Mouse (Mus musculus): Measurements from ENCODE around the gene Tspan31. TPM values are rescaled to one million over a fixed set of nuclear protein-coding genes. Genes with fewer than 3 reads are reported as not detected.
A peak's percentile ranks its signal among the peaks of the same experiment; 100 is the strongest.

Gene Tspan31
- total and polyA plus RNA-seq, 3 experiments = 57.2 to 63.1 TPM; not detected in 1

GRCm38 (mm10) chr10:127036273-127036672, 33.8 kb downstream of the Tspan31 start:
- H3K9me3 ChIP-seq (replicated peaks; ENCODE audit: insufficient read depth, low read length) = no peaks in the 10 kb centered on the region

GRCm38 (mm10) chr10:127033301-127033741, 36.7 kb downstream of the Tspan31 start:
- Histone ChIP-seq H3K27ac (ENCODE audit: control insufficient read depth, low read depth, low read length) (no peak overlapping the region), H3K79me2 (ENCODE audit: control insufficient read depth, insufficient read depth, low read length, poor library complexity) (peaks cover 12% of the 10 kb centered on the region), H3K36me3 (ENCODE audit: control insufficient read depth in 1 of 2, insufficient read depth in 2 of 2, low read length in 2 of 2) (peaks cover under 1 to 10% of the 10 kb centered on the region in 2 experiments; a peak in 3 of 4 replicates), H3K27me3 (ENCODE audit: control insufficient read depth in 1 of 2, insufficient read depth in 2 of 2, low read length in 2 of 2) (no peaks in the 10 kb centered on the region), H3K9me3 (replicated peaks; ENCODE audit: insufficient read depth, low read length) (no peaks in the 10 kb centered on the region), H3K9ac (ENCODE audit: control insufficient read depth, low read depth, low read length, poor library complexity, severe bottlenecking) (no peak overlapping the region), H3K4me1 (ENCODE audit: control insufficient read depth in 1 of 2, insufficient read depth in 2 of 2, low read length in 2 of 2) (peaks cover 0 to 9% of the 10 kb centered on the region in 2 experiments; a peak in 2 of 4 replicates), H3K4me3 (ENCODE audit: control insufficient read depth in 1 of 2, insufficient read depth in 1 of 2, low read depth in 2 of 2, low read length in 2 of 2) (no peak overlapping the region)
- no peak for TF ChIP-seq E2F4 (IDR thresholded peaks at IDR 0.05; ENCODE audit: borderline replicate concordance, low read depth, low read length)
- no peak for TF ChIP-seq NELFE (IDR thresholded peaks at IDR 0.05; ENCODE audit: low read depth, low read length)
- no peak for TF ChIP-seq ZNF384 (IDR thresholded peaks at IDR 0.05; ENCODE audit: low read depth, low read length)
- no peak for TF ChIP-seq USF1 (IDR thresholded peaks at IDR 0.05; ENCODE audit: low read depth, low read length)
- DNase-seq (ENCODE audit: low read depth, low spot score) = no peak

More at GRCm38 (mm10) chr10:127036273-127036672, 33.8 kb downstream of the Tspan31 start:
- no peak for DNase-seq (ENCODE audit: low read depth, low spot score)
- H3K27ac ChIP-seq (ENCODE audit: control insufficient read depth, low read depth, low read length) = no peak overlapping the region
- H3K4me3 ChIP-seq (ENCODE audit: control insufficient read depth in 1 of 2, insufficient read depth in 1 of 2, low read depth in 2 of 2, low read length in 2 of 2) = no peak overlapping the region
- H3K9ac ChIP-seq (ENCODE audit: control insufficient read depth, low read depth, low read length, poor library complexity, severe bottlenecking) = no peak overlapping the region
- H3K36me3 ChIP-seq (ENCODE audit: control insufficient read depth in 1 of 2, insufficient read depth in 2 of 2, low read length in 2 of 2) = no peaks in the 10 kb centered on the region
- H3K27me3 ChIP-seq (ENCODE audit: control insufficient read depth in 1 of 2, insufficient read depth in 2 of 2, low read length in 2 of 2) = no peaks in the 10 kb centered on the region
- no peaks in the 10 kb centered on the region; the same call in 1 of the 2 replicates for H3K79me2 ChIP-seq (ENCODE audit: control insufficient read depth, insufficient read depth, low read length, poor library complexity)
- 0 out of 4 replicates have a peak, but pooled peaks cover 0 to under 1% of the 10 kb centered on the region in 2 experiments for H3K4me1 ChIP-seq (ENCODE audit: control insufficient read depth in 1 of 2, insufficient read depth in 2 of 2, low read length in 2 of 2)
- no peak for TF ChIP-seq NRF1 (IDR thresholded peaks at IDR 0.05; ENCODE audit: insufficient read depth, low read depth, low read length, poor library complexity, severe bottlenecking)
- TF ChIP-seq RCOR1 (IDR thresholded peaks at IDR 0.05; ENCODE audit: low read depth, low read length) = no peak
- no peak for TF ChIP-seq ZC3H11A (IDR thresholded peaks at IDR 0.05; ENCODE audit: low read depth, low read length)
- TF ChIP-seq EP300 (IDR thresholded peaks at IDR 0.05; ENCODE audit: low read depth in 1 of 2, low read length in 2 of 2) = no peak

- H3K9ac ChIP-seq (ENCODE audit: control insufficient read depth, low read depth, low read length, poor library complexity, severe bottlenecking) = peak within 1 kb of the TSS; percentile 88
- no peaks in the 10 kb centered on the region for H3K27me3 ChIP-seq (ENCODE audit: control insufficient read depth in 1 of 2, insufficient read depth in 2 of 2, low read length in 2 of 2)
- peaks cover 0 to 9% of the 10 kb centered on the region in 2 experiments; a peak in 2 of 4 replicates for H3K4me1 ChIP-seq (ENCODE audit: control insufficient read depth in 1 of 2, insufficient read depth in 2 of 2, low read length in 2 of 2)
- peak within 1 kb of the TSS; percentile 79 to 92 for H3K4me3 ChIP-seq (ENCODE audit: control insufficient read depth in 1 of 2, insufficient read depth in 1 of 2, low read depth in 2 of 2, low read length in 2 of 2)
- peak; percentile 94 for DNase-seq (ENCODE audit: low read depth, low spot score)
- H3K36me3 ChIP-seq (ENCODE audit: control insufficient read depth in 1 of 2, insufficient read depth in 2 of 2, low read length in 2 of 2) = peaks cover 5 to 10% of the 10 kb centered on the region in 2 experiments; a peak in 3 of 4 replicates
- H3K27ac ChIP-seq (ENCODE audit: control insufficient read depth, low read depth, low read length) = peak within 1 kb of the TSS; percentile 43
- H3K79me2 ChIP-seq (ENCODE audit: control insufficient read depth, insufficient read depth, low read length, poor library complexity) = peaks cover 12% of the 10 kb centered on the region
- H3K9me3 ChIP-seq (replicated peaks; ENCODE audit: insufficient read depth, low read length) = no peaks in the 10 kb centered on the region
- TF ChIP-seq MYC (IDR thresholded peaks at IDR 0.05; ENCODE audit: low read depth, low read length) (peak; percentile 96), SIN3A (IDR thresholded peaks at IDR 0.05; ENCODE audit: low read length) (peak; percentile 95), MAX (IDR thresholded peaks at IDR 0.05; ENCODE audit: low read length) (peak; percentile 89), JUND (IDR thresholded peaks at IDR 0.05; ENCODE audit: low read depth, low read length) (no peak), GABPA (IDR thresholded peaks at IDR 0.05; ENCODE audit: low read depth, low read length) (no peak), RCOR1 (IDR thresholded peaks at IDR 0.05; ENCODE audit: low read depth, low read length) (no peak), USF2 (IDR thresholded peaks at IDR 0.05; ENCODE audit: borderline replicate concordance in 1 of 2, insufficient read depth in 1 of 2, low read depth in 1 of 2, low read length in 2 of 2) (no peak), ZNF384 (IDR thresholded peaks at IDR 0.05; ENCODE audit: low read depth, low read length) (no peak), TCF12 (IDR thresholded peaks at IDR 0.05; ENCODE audit: low read depth, low read length) (peak; percentile 46; the same call in 1 of the 2 replicates), TAL1 (IDR thresholded peaks at IDR 0.05; ENCODE audit: low read length) (no peak), MAFK (IDR thresholded peaks at IDR 0.05; ENCODE audit: borderline replicate concordance, low read depth, low read length) (no peak), UBTF (IDR thresholded peaks at IDR 0.05; ENCODE audit: borderline replicate concordance, insufficient read depth, low read depth, low read length) (no peak), ZMIZ1 (IDR thresholded peaks at IDR 0.05; ENCODE audit: low read depth, low read length) (peak; percentile 57; the same call in 1 of the 2 replicates), NRF1 (IDR thresholded peaks at IDR 0.05; ENCODE audit: insufficient read depth, low read depth, low read length, poor library complexity, severe bottlenecking) (no peak), E2F4 (IDR thresholded peaks at IDR 0.05; ENCODE audit: borderline replicate concordance, low read depth, low read length) (peak; percentile 83; the same call in 1 of the 2 replicates), KAT2A (conservative IDR thresholded peaks at IDR 0.05; ENCODE audit: low read depth, low read length) (no peak; the same call in 1 of the 2 replicates), ETS1 (IDR thresholded peaks at IDR 0.05; ENCODE audit: low read depth, low read length) (no peak)
Measured at GRCm38 (mm10) chr10:127030336-127031296, 39.4 kb downstream of the Tspan31 start, which contains the start of gene Tsfm. Tsfm (minus strand) TSS chr10:127030840.
